Mouse (Mus musculus): ENCODE results near the gene Tekt3.

- TF ChIP-seq CTCF (IDR thresholded peaks at IDR 0.05; ENCODE audit: extremely low read depth, insufficient read depth, low read length) (no peak), POLR2A (IDR thresholded peaks at IDR 0.05; ENCODE audit: extremely low read depth, insufficient read depth, low read length) (no peak)
Measured at GRCm38 (mm10) chr11:63024136-63024535, 37.3 kb upstream of the Tekt3 start.
